Mouse (Mus musculus): ENCODE results near the gene Lpar1. TPM values are rescaled to one million over a fixed set of nuclear protein-coding genes. Genes with fewer than 3 reads are reported as not detected.
"Not testable (repeated sequence)": the region's sequence is repeated elsewhere in the genome, so short reads cannot be mapped to it uniquely, and the experiment has no call there.

Gene Lpar1
- polyA plus RNA-seq, 1 experiment from 2014 or later: 0.47 TPM

DNA sequence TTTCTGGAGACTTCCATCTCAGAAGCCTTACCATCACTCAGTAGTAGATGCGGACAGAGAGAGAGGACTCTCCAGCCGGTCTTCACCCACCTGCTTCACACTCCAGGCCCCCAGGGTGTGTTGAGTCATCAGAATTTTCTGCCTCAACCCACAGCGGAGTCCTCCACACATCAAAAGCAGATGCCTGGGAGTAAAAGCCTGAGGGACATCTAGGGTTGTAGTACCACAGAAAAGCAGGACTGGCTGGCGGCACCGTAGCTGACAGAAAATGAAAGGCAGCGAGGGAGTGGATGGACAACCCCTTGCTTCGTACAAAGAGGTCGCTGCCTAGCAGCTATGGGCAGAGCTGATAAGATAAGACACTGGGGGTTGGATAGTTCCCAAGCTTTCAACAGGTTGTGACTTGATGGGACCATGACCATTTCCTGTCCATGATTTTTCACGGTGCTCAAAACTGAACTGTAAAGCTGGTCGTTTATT lies 701 bp upstream of the Lpar1 start:
- H3K27ac ChIP-seq: no peak overlapping the region
- no peaks in the 10 kb centered on the region for H3K79me2 ChIP-seq (ENCODE audit: inconsistent target)
- no peaks in the 10 kb centered on the region for H3K36me3 ChIP-seq (ENCODE audit: inconsistent target)
- 85% methylated on average over 10 of the region's 10 CpGs for WGBS (ENCODE audit: missing documents)
- no peak overlapping the region for H3K4me3 ChIP-seq (ENCODE audit: inconsistent target)

- Histone ChIP-seq H3K4me3 (ENCODE audit: inconsistent target) (peak overlapping the region; percentile 26), H3K36me3 (ENCODE audit: inconsistent target) (no peaks in the 10 kb centered on the region), H3K79me2 (ENCODE audit: inconsistent target) (no peaks in the 10 kb centered on the region), H3K27ac (no peak overlapping the region)
- 1% methylated on average over 58 of the region's 71 CpGs for WGBS (ENCODE audit: missing documents)
These were observed 717 bp downstream of the Lpar1 start for GRCm38 (mm10) chr4:58552731-58553630.

DNA sequence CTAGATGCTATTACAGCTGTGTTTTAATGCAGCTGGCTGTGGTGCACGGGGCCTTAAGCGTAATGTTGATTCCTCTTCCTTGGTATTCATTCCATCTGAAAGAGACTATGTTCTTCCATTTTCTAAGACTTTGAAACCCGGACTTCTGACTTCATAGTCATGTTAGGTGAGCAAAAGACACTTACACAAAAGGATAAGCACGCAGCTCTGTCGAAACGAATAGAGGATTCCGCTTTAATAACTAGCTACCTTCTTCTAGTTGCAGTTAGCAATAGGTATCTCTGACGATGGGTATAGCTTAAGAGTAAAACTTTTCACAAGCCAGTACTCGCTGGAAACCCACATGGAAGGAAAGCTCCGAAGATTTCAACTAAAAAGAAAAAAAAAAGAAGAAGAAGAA lies 1.5 kb downstream of the Lpar1 start:
- 26% methylated on average over 10 of the region's 10 CpGs for WGBS (ENCODE audit: missing documents)
- H3K36me3 ChIP-seq (ENCODE audit: inconsistent target): no peaks in the 10 kb centered on the region
- H3K27ac ChIP-seq: no peak overlapping the region
- no peaks in the 10 kb centered on the region for H3K79me2 ChIP-seq (ENCODE audit: inconsistent target)
- peak overlapping the region; percentile 23; the same call in 1 of the 2 replicates for H3K4me3 ChIP-seq (ENCODE audit: inconsistent target)

DNA sequence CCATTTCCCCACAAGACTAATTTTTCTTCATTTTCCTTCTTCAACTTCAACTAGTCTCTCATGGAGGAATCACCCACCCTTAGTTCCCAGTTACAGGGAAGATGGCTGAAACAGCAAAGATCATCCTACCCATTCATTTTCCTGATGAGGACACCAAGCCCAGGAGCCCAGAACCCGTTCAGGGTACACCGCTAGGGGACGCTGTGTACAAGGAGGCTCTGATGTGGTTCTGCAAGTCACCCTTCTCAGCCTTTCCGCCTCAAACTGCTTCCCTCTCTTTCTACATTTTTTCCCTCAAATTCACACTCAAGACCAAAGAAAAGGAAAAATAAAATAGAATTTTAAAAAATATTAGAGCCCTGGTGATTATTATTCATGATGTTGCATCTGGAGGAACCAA lies 1.9 kb downstream of the Lpar1 start:
- H3K27ac ChIP-seq: no peak overlapping the region
- no peak overlapping the region for H3K4me3 ChIP-seq (ENCODE audit: inconsistent target)
- no peaks in the 10 kb centered on the region for H3K79me2 ChIP-seq (ENCODE audit: inconsistent target)
- H3K36me3 ChIP-seq (ENCODE audit: inconsistent target): no peaks in the 10 kb centered on the region
- 25% methylated on average over 4 of the region's 4 CpGs for WGBS (ENCODE audit: missing documents)

- Histone ChIP-seq H3K79me2 (ENCODE audit: inconsistent target) (no peaks in the 10 kb centered on the region), H3K36me3 (ENCODE audit: inconsistent target) (no peaks in the 10 kb centered on the region), H3K4me3 (ENCODE audit: inconsistent target) (no peak overlapping the region), H3K27ac (no peak overlapping the region)
- WGBS (ENCODE audit: missing documents): 93% methylated on average over 9 of the region's 9 CpGs
These were observed 6.0 kb downstream of the Lpar1 start for GRCm38 (mm10) chr4:58547725-58548124.

DNA sequence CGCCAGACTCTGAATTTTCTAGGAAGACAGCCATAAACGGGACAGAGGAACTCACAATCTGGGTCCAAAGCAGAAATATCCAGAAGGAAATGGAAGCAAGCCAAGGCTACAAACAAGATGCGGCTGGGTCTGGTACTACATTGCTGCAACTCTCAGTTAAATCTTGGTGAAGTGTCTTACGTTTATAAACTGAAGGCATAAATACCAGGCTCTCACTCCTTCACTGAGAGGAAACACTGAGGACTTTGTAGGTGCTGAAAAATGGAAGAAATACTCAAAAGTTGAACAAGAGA lies 6.5 kb downstream of the Lpar1 start:
- Histone ChIP-seq H3K4me3 (ENCODE audit: inconsistent target) (no peak overlapping the region), H3K79me2 (ENCODE audit: inconsistent target) (no peaks in the 10 kb centered on the region), H3K36me3 (ENCODE audit: inconsistent target) (no peaks in the 10 kb centered on the region), H3K27ac (no peak overlapping the region)
- 73% methylated on average over 4 of the region's 4 CpGs for WGBS (ENCODE audit: missing documents)

DNA sequence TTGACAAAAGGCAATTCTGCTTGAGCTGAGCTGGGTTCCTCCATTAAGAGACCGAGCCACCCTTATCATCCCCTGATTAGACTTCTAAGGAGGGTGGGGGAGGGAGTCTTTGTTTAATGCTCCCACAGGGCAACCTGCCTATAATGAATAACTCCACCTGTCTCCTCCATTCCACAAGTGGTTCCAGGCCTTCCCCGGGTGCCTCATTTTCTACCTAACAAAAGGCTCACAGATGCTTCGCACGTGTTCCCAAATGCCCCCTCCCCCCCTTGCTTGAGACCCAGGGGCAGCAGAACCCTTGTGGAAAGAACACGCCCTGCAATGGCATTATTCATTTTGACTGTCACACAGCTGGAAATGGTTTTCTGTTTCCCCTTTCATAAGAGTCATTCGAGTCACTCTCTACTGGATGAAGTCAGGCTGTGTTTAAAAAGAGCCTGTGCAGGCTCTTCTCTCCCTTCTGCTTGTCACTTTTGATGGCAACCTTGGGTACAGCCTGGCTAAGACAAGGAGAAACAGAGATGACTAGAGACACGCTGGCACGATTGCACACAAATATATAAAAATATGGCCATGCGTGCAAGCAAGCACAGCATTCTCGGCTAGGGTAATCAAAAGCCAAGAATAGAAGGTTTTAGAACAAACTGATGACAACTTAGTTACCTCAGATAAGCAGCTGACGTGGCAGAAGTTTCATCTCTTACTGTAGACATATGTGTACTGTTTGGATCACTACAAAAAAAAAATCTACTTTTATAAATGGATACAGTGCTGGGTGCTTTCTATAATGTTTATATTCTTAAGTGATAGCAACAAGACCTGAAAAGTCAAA lies 7.0 kb downstream of the Lpar1 start:
- no peak overlapping the region for H3K4me3 ChIP-seq (ENCODE audit: inconsistent target)
- no peaks in the 10 kb centered on the region for H3K36me3 ChIP-seq (ENCODE audit: inconsistent target)
- 69% methylated on average over 11 of the region's 11 CpGs for WGBS (ENCODE audit: missing documents)
- H3K27ac ChIP-seq: no peak overlapping the region
- H3K79me2 ChIP-seq (ENCODE audit: inconsistent target): no peaks in the 10 kb centered on the region

GRCm38 (mm10) chr4:58545888-58546432 lies 7.7 kb downstream of the Lpar1 start:
- 77% methylated on average over 9 of the region's 9 CpGs for WGBS (ENCODE audit: missing documents)
- Histone ChIP-seq H3K79me2 (ENCODE audit: inconsistent target) (no peaks in the 10 kb centered on the region), H3K4me3 (ENCODE audit: inconsistent target) (no peak overlapping the region), H3K36me3 (ENCODE audit: inconsistent target) (no peaks in the 10 kb centered on the region), H3K27ac (no peak overlapping the region)

DNA sequence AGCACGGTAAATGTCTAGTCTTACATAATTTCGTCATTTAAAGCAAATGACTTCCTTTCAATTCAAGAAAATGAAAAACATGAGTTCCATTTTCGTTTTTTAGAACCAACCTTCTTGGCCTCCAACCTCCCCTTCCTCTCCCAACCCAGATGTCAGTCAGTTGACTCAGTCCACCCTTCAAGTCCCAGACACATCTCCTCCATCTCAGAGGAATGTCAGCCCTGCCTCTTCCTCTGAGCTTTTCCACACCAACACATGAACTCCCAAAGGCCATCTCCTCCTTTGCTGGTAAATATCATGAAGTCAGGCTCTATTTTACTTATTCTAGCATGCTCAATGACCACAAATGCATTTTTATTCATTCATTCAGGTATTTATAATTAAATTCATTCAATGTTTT lies 10.5 kb downstream of the Lpar1 start:
- 61% methylated on average over 3 of the region's 3 CpGs for WGBS (ENCODE audit: missing documents)
- H3K36me3 ChIP-seq (ENCODE audit: inconsistent target): no peaks in the 10 kb centered on the region
- no peaks in the 10 kb centered on the region for H3K79me2 ChIP-seq (ENCODE audit: inconsistent target)
- H3K4me3 ChIP-seq (ENCODE audit: inconsistent target): no peak overlapping the region
- H3K27ac ChIP-seq: no peak overlapping the region

- not testable (repeated sequence) for H3K4me3 ChIP-seq (ENCODE audit: inconsistent target); H3K36me3 ChIP-seq (ENCODE audit: inconsistent target); H3K27ac ChIP-seq; H3K79me2 ChIP-seq (ENCODE audit: inconsistent target)
- 95% methylated on average over 7 of the region's 7 CpGs for WGBS (ENCODE audit: missing documents)
These were observed 11.0 kb downstream of the Lpar1 start for GRCm38 (mm10) chr4:58542656-58543055.

GRCm38 (mm10) chr4:58540841-58541240 lies 12.9 kb downstream of the Lpar1 start:
- H3K79me2 ChIP-seq (ENCODE audit: inconsistent target): no peaks in the 10 kb centered on the region
- no peak overlapping the region for H3K27ac ChIP-seq
- WGBS (ENCODE audit: missing documents): 100% methylated on average over 2 of the region's 3 CpGs
- no peak overlapping the region for H3K4me3 ChIP-seq (ENCODE audit: inconsistent target)
- H3K36me3 ChIP-seq (ENCODE audit: inconsistent target): no peaks in the 10 kb centered on the region

DNA sequence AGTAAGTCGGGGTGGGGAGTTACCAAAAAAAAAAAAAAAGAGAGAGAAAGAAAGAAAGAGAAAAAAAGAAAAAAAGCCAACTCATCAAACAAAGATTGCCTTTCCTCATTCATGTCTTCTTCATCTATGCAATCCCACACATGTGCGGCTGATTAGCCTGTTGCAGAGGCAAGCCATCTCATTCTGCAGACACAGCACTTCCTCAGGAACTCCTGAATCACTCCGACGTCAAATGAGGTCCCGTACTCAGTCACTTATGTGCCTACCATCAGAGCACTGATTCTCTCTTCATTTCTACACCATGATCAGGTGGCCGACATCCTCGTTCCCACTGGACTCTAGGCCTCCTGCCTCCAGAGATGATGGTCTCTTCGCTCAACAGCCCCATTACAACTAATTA lies 13.3 kb downstream of the Lpar1 start:
- H3K36me3 ChIP-seq (ENCODE audit: inconsistent target): no peaks in the 10 kb centered on the region
- 59% methylated on average over 8 of the region's 8 CpGs for WGBS (ENCODE audit: missing documents)
- H3K27ac ChIP-seq: no peak overlapping the region

GRCm38 (mm10) chr4:58538696-58539095 lies 15.0 kb downstream of the Lpar1 start:
- WGBS (ENCODE audit: missing documents): 95% methylated on average over 3 of the region's 3 CpGs
- Histone ChIP-seq H3K27ac (no peak overlapping the region), H3K36me3 (ENCODE audit: inconsistent target) (no peaks in the 10 kb centered on the region), H3K79me2 (ENCODE audit: inconsistent target) (no peaks in the 10 kb centered on the region), H3K4me3 (ENCODE audit: inconsistent target) (no peak overlapping the region)

More for the DNA sequence above, 13.3 kb downstream of the Lpar1 start:
- Histone ChIP-seq H3K79me2 (ENCODE audit: inconsistent target) (no peaks in the 10 kb centered on the region), H3K4me3 (ENCODE audit: inconsistent target) (no peak overlapping the region)

DNA sequence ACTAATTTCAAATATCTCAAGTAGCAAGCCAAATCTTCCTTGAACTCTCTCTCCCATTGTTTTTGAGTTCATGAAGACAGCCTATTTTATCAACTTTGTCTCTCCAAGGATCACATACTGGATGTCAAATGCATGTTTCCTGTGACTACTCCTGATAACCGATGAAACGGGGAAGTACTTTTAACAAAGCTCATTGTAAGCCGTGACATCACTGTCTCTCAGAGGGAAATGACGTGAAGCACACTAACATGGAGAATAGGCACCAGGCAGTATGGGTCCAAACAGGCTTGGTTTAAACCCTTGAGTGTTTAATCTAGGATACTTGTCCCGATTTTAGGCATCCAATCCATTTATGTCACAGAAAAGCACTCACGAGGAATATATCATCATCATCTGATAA lies 17.9 kb downstream of the Lpar1 start:
- H3K79me2 ChIP-seq (ENCODE audit: inconsistent target): no peaks in the 10 kb centered on the region
- WGBS (ENCODE audit: missing documents): 48% methylated on average over 6 of the region's 6 CpGs
- no peaks in the 10 kb centered on the region for H3K36me3 ChIP-seq (ENCODE audit: inconsistent target)
- no peak overlapping the region for H3K27ac ChIP-seq
- no peak overlapping the region for H3K4me3 ChIP-seq (ENCODE audit: inconsistent target)

Data from macrophage (primary cell).